Mouse (Mus musculus) bone marrow macrophage, adult 2 months (primary cell): ENCODE data around the gene Dennd1b.

Source experiments
- CTCF ChIP-seq: IDR thresholded peaks from 2 replicates; pipeline ENCODE4 v1.5.1; 2012; ENCODE audit warnings: low read depth, mild to moderate bottlenecking, low read length, moderate library complexity
- POLR2A ChIP-seq: IDR thresholded peaks from 2 replicates; pipeline ENCODE4 v1.6.1; 2012; ENCODE audit warnings: mild to moderate bottlenecking, low read depth, low read length, borderline replicate concordance

DNA sequence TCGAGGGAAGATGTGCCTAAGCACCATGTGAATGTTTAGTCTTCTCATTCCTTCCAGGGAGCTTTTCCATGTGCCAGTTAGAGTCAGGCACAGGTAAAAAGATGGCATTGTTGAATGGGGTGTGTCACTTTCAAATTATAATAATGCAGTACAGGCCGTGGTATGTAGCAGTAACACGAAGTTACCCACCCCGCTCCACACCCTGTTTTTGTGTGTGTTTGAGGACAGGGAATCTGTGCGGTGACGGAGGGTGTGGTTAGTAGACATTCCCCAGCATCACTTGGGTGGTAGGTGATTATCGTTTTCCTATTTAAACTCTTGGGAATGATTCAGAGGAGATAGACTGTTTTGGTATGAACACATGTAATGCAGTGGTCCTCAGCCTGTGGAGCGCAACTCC is 11.6 kb downstream of the Dennd1b start:
- TF ChIP-seq CTCF (no peak), POLR2A (no peak)
